Mouse (Mus musculus) spleen, postnatal 14 days (tissue): ENCODE measurements around the gene Tmem184b.

ENCODE experiments used
- DNase-seq, 2 experiments: peaks; one replicate each; pipeline ENCODE4 v3.0.0; 2021 to 2022; ENCODE audit warnings: low spot score in 2 of 2

Gene Tmem184b

GRCm38 (mm10) chr15:79429994-79430393 lies 26.6 kb upstream of the Tmem184b start:
- DNase-seq: no peak

- DNase-seq: no peak
Measured at GRCm38 (mm10) chr15:79429527-79429926, 26.2 kb upstream of the Tmem184b start.

GRCm38 (mm10) chr15:79428616-79429015 lies 25.2 kb upstream of the Tmem184b start:
- no peak for DNase-seq

GRCm38 (mm10) chr15:79427516-79427915 lies 24.1 kb upstream of the Tmem184b start:
- DNase-seq: no peak

GRCm38 (mm10) chr15:79425516-79425915 lies 22.1 kb upstream of the Tmem184b start:
- no peak for DNase-seq

- no peak for DNase-seq
Measured at GRCm38 (mm10) chr15:79424602-79425001, 21.2 kb upstream of the Tmem184b start.

- no peak for DNase-seq
Measured at GRCm38 (mm10) chr15:79422715-79423243, 19.4 kb upstream of the Tmem184b start.

- DNase-seq: no peak
Measured at GRCm38 (mm10) chr15:79418677-79419076, 15.3 kb upstream of the Tmem184b start.

GRCm38 (mm10) chr15:79418265-79418664 lies 14.9 kb upstream of the Tmem184b start:
- no peak for DNase-seq

GRCm38 (mm10) chr15:79417379-79417778 lies 14.0 kb upstream of the Tmem184b start:
- DNase-seq: no peak

GRCm38 (mm10) chr15:79416460-79417085 lies 13.2 kb upstream of the Tmem184b start:
- DNase-seq: no peak

- DNase-seq: no peak
Measured at GRCm38 (mm10) chr15:79414513-79414912, 11.1 kb upstream of the Tmem184b start.

GRCm38 (mm10) chr15:79413802-79414201 lies 10.4 kb upstream of the Tmem184b start:
- DNase-seq: no peak

GRCm38 (mm10) chr15:79413201-79413600 lies 9.8 kb upstream of the Tmem184b start:
- no peak for DNase-seq

GRCm38 (mm10) chr15:79411363-79412065 lies 8.1 kb upstream of the Tmem184b start:
- no peak for DNase-seq

- no peak for DNase-seq
Measured at GRCm38 (mm10) chr15:79409077-79409573, 5.8 kb upstream of the Tmem184b start.

GRCm38 (mm10) chr15:79406564-79406963 lies 3.2 kb upstream of the Tmem184b start:
- no peak for DNase-seq

- DNase-seq: no peak
Measured at GRCm38 (mm10) chr15:79404277-79404676, 908 bp upstream of the Tmem184b start.

GRCm38 (mm10) chr15:79403763-79404210 lies 418 bp upstream of the Tmem184b start:
- no peak for DNase-seq

- DNase-seq: no peak
Measured at GRCm38 (mm10) chr15:79402176-79402575, 1.2 kb downstream of the Tmem184b start.

GRCm38 (mm10) chr15:79400975-79401365 lies 2.4 kb downstream of the Tmem184b start:
- DNase-seq: no peak

GRCm38 (mm10) chr15:79400134-79400974 lies 3.0 kb downstream of the Tmem184b start:
- no peak for DNase-seq
